Mouse (Mus musculus): ENCODE results near the gene Ppp1r17. TPM values are rescaled to one million over a fixed set of nuclear protein-coding genes. Genes with fewer than 3 reads are reported as not detected.

Gene Ppp1r17
- polyA plus RNA-seq, 1 experiment from 2014 or later = 1.4 TPM

DNA sequence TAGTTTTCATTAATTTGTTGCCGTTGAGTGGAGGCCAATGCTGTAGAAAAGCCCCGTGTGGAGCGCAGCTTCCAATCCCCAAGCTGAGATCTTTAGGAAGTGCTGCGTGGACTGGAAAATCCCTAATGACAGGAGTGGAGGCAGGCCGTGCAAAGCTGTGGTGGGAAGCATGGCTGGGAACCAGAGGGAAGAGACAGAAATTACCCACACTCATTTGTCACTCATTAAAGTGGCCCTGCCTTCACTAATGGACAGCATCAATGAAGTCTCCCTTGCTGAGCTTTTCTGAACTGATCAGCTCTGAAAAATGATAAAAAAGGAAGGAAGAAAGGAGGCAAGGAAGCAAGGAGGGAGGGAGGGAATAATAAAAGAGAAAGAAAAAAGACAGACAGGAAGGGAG is 12.7 kb downstream of the Ppp1r17 start:
- H3K36me3 ChIP-seq (ENCODE audit: control insufficient read depth, insufficient read depth, low read length) = no peaks in the 10 kb centered on the region
- H3K4me1 ChIP-seq (ENCODE audit: control insufficient read depth, insufficient read depth, low read depth, low read length) = no peaks in the 10 kb centered on the region; the same call in 1 of the 2 replicates
- 32% methylated on average over 5 of the region's 5 CpGs for WGBS
- H3K27me3 ChIP-seq (replicated peaks; ENCODE audit: control insufficient read depth, insufficient read depth, low read length) = no peaks in the 10 kb centered on the region
- no peak overlapping the region for H3K4me2 ChIP-seq (ENCODE audit: low read length)
- no peaks in the 10 kb centered on the region for H3K9me3 ChIP-seq (ENCODE audit: control insufficient read depth, low read length)
- no peak overlapping the region for H3K27ac ChIP-seq (ENCODE audit: low read depth, low read length)
- H3K9ac ChIP-seq (ENCODE audit: low read depth, low read length) = no peak overlapping the region
- no peak for ATAC-seq
- no peak overlapping the region for H3K4me3 ChIP-seq (ENCODE audit: low read length)

- Histone ChIP-seq H3K27ac (ENCODE audit: low read depth, low read length) (no peak overlapping the region), H3K9me3 (ENCODE audit: control insufficient read depth, low read length) (no peaks in the 10 kb centered on the region)
- WGBS = 86% methylated on average over 2 of the region's 2 CpGs
These were observed 14.9 kb downstream of the Ppp1r17 start for GRCm38 (mm10) chr6:56032231-56032630.

GRCm38 (mm10) chr6:56035054-56035453 is 17.8 kb downstream of the Ppp1r17 start:
- H3K9ac ChIP-seq (ENCODE audit: low read depth, low read length) = no peak overlapping the region
- 80% methylated on average over 10 of the region's 10 CpGs for WGBS
- no peak for ATAC-seq
- no peaks in the 10 kb centered on the region for H3K36me3 ChIP-seq (ENCODE audit: control insufficient read depth, insufficient read depth, low read length)
- no peak overlapping the region for H3K27ac ChIP-seq (ENCODE audit: low read depth, low read length)
- H3K4me3 ChIP-seq (ENCODE audit: low read length) = no peak overlapping the region
- H3K4me1 ChIP-seq (ENCODE audit: control insufficient read depth, insufficient read depth, low read depth, low read length) = no peaks in the 10 kb centered on the region; the same call in 1 of the 2 replicates
- H3K27me3 ChIP-seq (replicated peaks; ENCODE audit: control insufficient read depth, insufficient read depth, low read length) = no peaks in the 10 kb centered on the region
- H3K4me2 ChIP-seq (ENCODE audit: low read length) = no peak overlapping the region
- no peaks in the 10 kb centered on the region for H3K9me3 ChIP-seq (ENCODE audit: control insufficient read depth, low read length)

More at GRCm38 (mm10) chr6:56032231-56032630, 14.9 kb downstream of the Ppp1r17 start:
- no peaks in the 10 kb centered on the region for H3K36me3 ChIP-seq (ENCODE audit: control insufficient read depth, insufficient read depth, low read length)
- H3K27me3 ChIP-seq (replicated peaks; ENCODE audit: control insufficient read depth, insufficient read depth, low read length) = no peaks in the 10 kb centered on the region
- H3K4me1 ChIP-seq (ENCODE audit: control insufficient read depth, insufficient read depth, low read depth, low read length) = no peaks in the 10 kb centered on the region; the same call in 1 of the 2 replicates
- no peak for ATAC-seq
- no peak overlapping the region for H3K4me3 ChIP-seq (ENCODE audit: low read length)
- H3K9ac ChIP-seq (ENCODE audit: low read depth, low read length) = no peak overlapping the region
- H3K4me2 ChIP-seq (ENCODE audit: low read length) = no peak overlapping the region

- Histone ChIP-seq H3K36me3 (ENCODE audit: control insufficient read depth, insufficient read depth, low read length) (no peaks in the 10 kb centered on the region), H3K4me3 (ENCODE audit: low read length) (no peak overlapping the region), H3K4me1 (ENCODE audit: control insufficient read depth, insufficient read depth, low read depth, low read length) (no peaks in the 10 kb centered on the region), H3K27ac (ENCODE audit: low read depth, low read length) (no peak overlapping the region), H3K9me3 (ENCODE audit: control insufficient read depth, low read length) (no peaks in the 10 kb centered on the region), H3K4me2 (ENCODE audit: low read length) (no peak overlapping the region), H3K9ac (ENCODE audit: low read depth, low read length) (no peak overlapping the region), H3K27me3 (replicated peaks; ENCODE audit: control insufficient read depth, insufficient read depth, low read length) (no peaks in the 10 kb centered on the region)
- ATAC-seq = no peak
- WGBS = 56% methylated on average over 4 of the region's 4 CpGs
These were observed 22.3 kb downstream of the Ppp1r17 start for GRCm38 (mm10) chr6:56039476-56040055.

DNA sequence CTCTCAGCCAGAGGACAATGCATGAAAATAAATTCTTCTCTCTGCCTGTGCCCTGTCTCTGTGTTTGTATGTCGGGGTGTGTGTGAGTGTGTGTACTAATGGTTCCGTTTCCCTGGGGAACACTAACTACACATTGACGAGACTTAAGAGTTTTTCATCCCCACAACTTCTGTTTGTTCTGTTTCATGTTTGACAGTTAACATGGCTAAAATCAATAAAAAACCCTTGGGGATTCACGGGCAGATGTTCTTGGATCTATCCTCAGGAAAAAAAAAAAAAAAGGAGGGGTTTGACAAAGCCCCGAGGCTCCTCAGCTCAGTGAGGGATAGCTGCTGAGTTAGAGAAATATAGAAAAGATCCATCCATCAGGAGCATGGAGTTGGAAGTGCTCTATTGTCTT is 27.0 kb downstream of the Ppp1r17 start:
- 34% methylated on average over 5 of the region's 5 CpGs for WGBS
- Histone ChIP-seq H3K27ac (ENCODE audit: low read depth, low read length) (no peak overlapping the region), H3K27me3 (replicated peaks; ENCODE audit: control insufficient read depth, insufficient read depth, low read length) (no peaks in the 10 kb centered on the region), H3K4me1 (ENCODE audit: control insufficient read depth, insufficient read depth, low read depth, low read length) (no peaks in the 10 kb centered on the region), H3K4me2 (ENCODE audit: low read length) (no peak overlapping the region), H3K36me3 (ENCODE audit: control insufficient read depth, insufficient read depth, low read length) (no peaks in the 10 kb centered on the region), H3K9ac (ENCODE audit: low read depth, low read length) (no peak overlapping the region), H3K4me3 (ENCODE audit: low read length) (no peak overlapping the region), H3K9me3 (ENCODE audit: control insufficient read depth, low read length) (no peaks in the 10 kb centered on the region)
- no peak for ATAC-seq

- no peak for ATAC-seq
- Histone ChIP-seq H3K4me3 (ENCODE audit: low read length) (no peak overlapping the region), H3K27ac (ENCODE audit: low read depth, low read length) (no peak overlapping the region), H3K9me3 (ENCODE audit: control insufficient read depth, low read length) (no peaks in the 10 kb centered on the region), H3K27me3 (replicated peaks; ENCODE audit: control insufficient read depth, insufficient read depth, low read length) (no peaks in the 10 kb centered on the region), H3K9ac (ENCODE audit: low read depth, low read length) (no peak overlapping the region), H3K36me3 (ENCODE audit: control insufficient read depth, insufficient read depth, low read length) (no peaks in the 10 kb centered on the region), H3K4me2 (ENCODE audit: low read length) (no peak overlapping the region), H3K4me1 (ENCODE audit: control insufficient read depth, insufficient read depth, low read depth, low read length) (no peaks in the 10 kb centered on the region)
- WGBS = 40% methylated on average over 1 of the region's 1 CpGs
These were observed 27.4 kb downstream of the Ppp1r17 start for GRCm38 (mm10) chr6:56044716-56045115.

GRCm38 (mm10) chr6:56048580-56048979 is 31.3 kb downstream of the Ppp1r17 start:
- no peak overlapping the region for H3K4me2 ChIP-seq (ENCODE audit: low read length)
- no peaks in the 10 kb centered on the region for H3K36me3 ChIP-seq (ENCODE audit: control insufficient read depth, insufficient read depth, low read length)
- no peak for ATAC-seq
- WGBS = 86% methylated on average over 3 of the region's 3 CpGs
- no peak overlapping the region for H3K4me3 ChIP-seq (ENCODE audit: low read length)
- no peak overlapping the region for H3K27ac ChIP-seq (ENCODE audit: low read depth, low read length)
- no peaks in the 10 kb centered on the region for H3K4me1 ChIP-seq (ENCODE audit: control insufficient read depth, insufficient read depth, low read depth, low read length)
- no peak overlapping the region for H3K9ac ChIP-seq (ENCODE audit: low read depth, low read length)
- H3K9me3 ChIP-seq (ENCODE audit: control insufficient read depth, low read length) = no peaks in the 10 kb centered on the region
- H3K27me3 ChIP-seq (replicated peaks; ENCODE audit: control insufficient read depth, insufficient read depth, low read length) = no peaks in the 10 kb centered on the region

DNA sequence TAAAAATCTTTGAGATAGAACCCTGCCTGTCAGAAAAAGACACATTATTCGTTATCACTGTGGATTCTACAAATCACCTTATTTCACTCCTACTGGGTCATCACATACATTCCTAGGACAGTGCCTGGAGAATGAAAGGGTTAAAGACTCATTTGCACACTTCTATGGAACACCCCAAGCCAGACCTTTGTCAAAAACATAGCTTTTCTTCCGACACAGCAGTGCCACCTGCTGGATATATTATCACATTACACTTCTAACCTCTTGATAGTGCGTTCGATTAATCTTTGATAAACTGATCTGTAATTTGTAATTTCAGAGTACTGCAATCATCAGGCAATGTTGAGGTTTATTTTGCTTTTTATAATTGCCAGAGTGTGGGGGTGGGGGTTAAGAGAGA is 31.8 kb downstream of the Ppp1r17 start:
- H3K9ac ChIP-seq (ENCODE audit: low read depth, low read length) = no peak overlapping the region
- H3K4me3 ChIP-seq (ENCODE audit: low read length) = no peak overlapping the region
- H3K4me1 ChIP-seq (ENCODE audit: control insufficient read depth, insufficient read depth, low read depth, low read length) = no peaks in the 10 kb centered on the region
- WGBS = 33% methylated on average over 4 of the region's 4 CpGs
- no peaks in the 10 kb centered on the region for H3K9me3 ChIP-seq (ENCODE audit: control insufficient read depth, low read length)
- no peaks in the 10 kb centered on the region for H3K36me3 ChIP-seq (ENCODE audit: control insufficient read depth, insufficient read depth, low read length)
- no peaks in the 10 kb centered on the region for H3K27me3 ChIP-seq (replicated peaks; ENCODE audit: control insufficient read depth, insufficient read depth, low read length)
- H3K4me2 ChIP-seq (ENCODE audit: low read length) = no peak overlapping the region
- peak; percentile 86 for ATAC-seq
- H3K27ac ChIP-seq (ENCODE audit: low read depth, low read length) = no peak overlapping the region

DNA sequence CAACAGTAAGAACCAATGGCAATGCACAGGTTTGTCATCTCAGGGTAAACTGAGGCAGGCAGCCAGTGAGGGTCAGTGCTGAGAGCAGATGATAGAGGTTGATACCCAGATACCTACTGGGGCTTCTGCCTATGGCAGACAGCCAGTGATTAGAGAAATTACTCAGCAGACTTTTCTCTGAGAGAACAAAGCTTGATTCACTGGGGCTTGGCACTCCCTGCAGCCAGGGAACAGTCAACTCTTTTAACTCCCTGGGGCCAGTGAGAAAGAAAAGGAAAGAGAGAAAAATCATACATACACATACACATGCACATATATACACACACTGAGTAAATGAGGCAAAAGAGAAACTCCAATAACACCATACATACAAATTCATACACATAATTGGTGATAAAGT is 46.4 kb downstream of the Ppp1r17 start:
- Histone ChIP-seq H3K36me3 (ENCODE audit: control insufficient read depth, insufficient read depth, low read length) (no peaks in the 10 kb centered on the region), H3K27me3 (replicated peaks; ENCODE audit: control insufficient read depth, insufficient read depth, low read length) (no peaks in the 10 kb centered on the region; the same call in 1 of the 2 replicates), H3K9ac (ENCODE audit: low read depth, low read length) (no peak overlapping the region), H3K27ac (ENCODE audit: low read depth, low read length) (no peak overlapping the region), H3K9me3 (ENCODE audit: control insufficient read depth, low read length) (no peaks in the 10 kb centered on the region), H3K4me3 (ENCODE audit: low read length) (no peak overlapping the region), H3K4me1 (ENCODE audit: control insufficient read depth, insufficient read depth, low read depth, low read length) (no peaks in the 10 kb centered on the region), H3K4me2 (ENCODE audit: low read length) (no peak overlapping the region)
- no peak; the same call in 1 of the 2 replicates for ATAC-seq

Measured in hindbrain, embryonic 16.5 days (tissue).